Mouse (Mus musculus): ENCODE measurements at regions not wholly inside any gene's neighbourhood (a gene's known extent, or its start where the extent isn't known, plus 50 kb on each side); places are given as distances from the start of the nearest gene placed in this dataset.

GRCm38 (mm10) chrX:11493526-11494245 lies 166.1 kb downstream of the H2al1j start:
- TF ChIP-seq FLI1 (IDR thresholded peaks at IDR 0.05; ENCODE audit: low read length) = no peak
- TF ChIP-seq GATA1 (IDR thresholded peaks at IDR 0.05; ENCODE audit: borderline replicate concordance, low read length) = no peak
